Mouse (Mus musculus) CD4-positive, CD25-positive, alpha-beta regulatory T cell, adult 4 months (primary cell): ENCODE results near the gene Id3. TPM values are rescaled to one million over a fixed set of nuclear protein-coding genes. Genes with fewer than 3 reads are reported as not detected.
A peak's percentile ranks its signal among the peaks of the same experiment; 100 is the strongest.

Experiments
- ATAC-seq: one replicate; pipeline ENCODE4 v1.8.0; 2017
- polyA plus RNA-seq, 2 experiments: library from polyadenylated mRNA; unstranded; fragments of 100-300 nt; shearing (Covaris generic); gene quantifications; one replicate each; pipeline ENCODE4 v1.2.1; 2017

Gene Id3
- polyA plus RNA-seq, 2 experiments from 2014 or later: 388 to 433 TPM

- ATAC-seq: peak; percentile 65
These were observed 4.3 kb downstream of the Id3 start for GRCm38 (mm10) chr4:136147436-136148135.

GRCm38 (mm10) chr4:136148342-136149044 is 5.2 kb downstream of the Id3 start:
- no peak for ATAC-seq

DNA sequence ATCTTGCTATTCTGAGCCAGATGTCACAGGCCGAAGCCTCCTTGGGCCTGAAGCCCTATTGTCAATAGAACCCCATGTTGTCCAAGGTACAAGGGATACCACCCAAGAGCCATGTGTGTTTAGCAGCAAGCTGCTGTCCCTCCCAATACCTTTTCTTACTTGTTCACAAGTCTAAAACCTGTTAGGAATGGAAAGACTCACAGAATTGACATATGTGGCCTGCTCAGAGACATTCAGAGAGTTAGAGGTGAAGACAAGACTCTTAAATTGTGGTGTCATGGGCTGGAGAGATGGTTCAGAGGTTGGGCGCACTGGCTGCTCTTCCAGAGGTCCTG is 5.7 kb downstream of the Id3 start:
- ATAC-seq: no peak

DNA sequence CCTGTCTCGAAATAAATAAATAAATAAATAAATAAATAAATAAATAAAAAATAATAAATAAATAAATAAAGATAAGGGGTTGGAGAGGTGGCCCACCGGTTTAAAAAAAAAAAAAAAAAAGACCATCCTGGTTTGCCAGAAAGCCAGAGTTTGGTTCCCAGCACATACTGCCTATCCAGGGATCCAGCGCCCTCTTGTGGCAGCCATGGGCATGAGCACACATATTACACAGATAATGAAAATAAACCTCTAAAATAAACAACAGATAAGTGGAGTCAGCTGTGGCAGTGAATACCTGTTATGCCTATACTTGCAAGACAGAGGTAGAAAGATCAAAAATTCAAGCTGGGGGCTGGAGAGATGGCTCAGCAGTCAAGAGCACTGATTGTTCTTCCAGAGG is 6.4 kb downstream of the Id3 start:
- ATAC-seq: no peak

DNA sequence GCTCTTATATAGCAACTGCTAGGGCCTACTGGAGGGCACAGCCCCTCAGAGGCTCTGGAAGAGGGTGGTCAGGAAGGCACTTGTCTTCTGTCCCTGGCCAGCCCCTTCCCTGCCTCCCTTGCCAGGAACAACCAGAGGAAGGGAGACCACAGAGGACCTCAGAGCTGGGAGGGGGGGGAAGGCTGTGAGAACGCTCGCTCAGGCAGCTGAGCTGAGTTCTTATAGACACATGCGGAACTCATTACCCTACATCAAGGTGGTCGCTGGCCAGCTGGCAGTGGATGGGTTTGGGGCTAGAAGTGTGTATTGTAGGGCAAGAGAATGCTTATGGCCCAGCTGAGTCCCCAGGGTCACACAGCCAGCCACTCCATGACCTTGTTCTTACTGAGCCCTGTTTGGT is 7.3 kb downstream of the Id3 start:
- ATAC-seq: no peak

- no peak for ATAC-seq
These were observed 9.5 kb downstream of the Id3 start for GRCm38 (mm10) chr4:136152821-136153220.

GRCm38 (mm10) chr4:136154462-136154861 is 11.2 kb downstream of the Id3 start:
- ATAC-seq: no peak

DNA sequence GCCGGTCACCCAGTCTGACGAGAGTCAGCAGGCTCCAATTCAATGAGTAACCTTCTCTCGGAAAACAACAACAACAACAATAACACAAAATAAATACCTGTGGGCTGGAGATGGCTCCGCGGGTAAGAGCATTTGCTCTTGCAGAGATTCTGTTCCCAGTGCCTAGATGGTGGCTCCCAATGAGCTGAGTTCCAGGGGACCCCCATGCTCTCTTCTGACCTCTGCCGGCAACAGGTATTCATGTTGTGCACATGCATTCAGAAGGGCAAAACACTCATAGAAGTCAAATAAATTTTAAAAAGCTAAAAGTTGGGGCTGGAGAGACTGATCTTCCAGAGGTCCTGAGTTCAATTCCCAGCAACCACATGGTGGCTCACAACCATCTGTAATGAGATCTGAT is 15.2 kb downstream of the Id3 start:
- no peak for ATAC-seq

DNA sequence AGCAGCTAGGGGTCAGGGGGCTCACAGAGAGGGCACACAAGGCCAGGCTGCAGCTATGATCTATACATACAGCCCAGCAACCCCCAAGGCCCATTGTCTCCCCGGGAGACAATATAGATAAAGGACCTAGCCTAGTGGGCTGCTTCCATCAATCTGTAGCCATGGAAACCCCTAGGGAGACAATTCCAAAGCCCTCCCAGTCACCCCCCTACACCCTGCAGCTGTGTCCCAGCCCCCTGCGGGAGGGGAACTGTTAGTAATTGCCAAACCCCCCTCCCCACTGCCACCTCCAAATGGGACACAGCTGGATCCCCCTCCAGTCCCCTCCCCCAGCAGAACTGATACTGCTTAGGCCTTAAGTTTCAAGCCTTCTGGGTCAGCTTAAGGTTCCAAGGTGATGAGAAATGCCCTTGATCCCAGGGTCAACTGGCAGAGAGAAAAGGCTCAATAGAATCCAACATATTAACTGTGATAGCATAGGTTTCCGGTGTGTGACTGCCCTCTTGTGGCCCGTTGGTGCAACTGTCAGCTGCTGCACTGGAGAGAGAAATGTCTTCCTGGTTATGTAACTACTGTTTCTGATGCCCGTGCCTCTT is 16.6 kb downstream of the Id3 start:
- ATAC-seq: peak; percentile 87

DNA sequence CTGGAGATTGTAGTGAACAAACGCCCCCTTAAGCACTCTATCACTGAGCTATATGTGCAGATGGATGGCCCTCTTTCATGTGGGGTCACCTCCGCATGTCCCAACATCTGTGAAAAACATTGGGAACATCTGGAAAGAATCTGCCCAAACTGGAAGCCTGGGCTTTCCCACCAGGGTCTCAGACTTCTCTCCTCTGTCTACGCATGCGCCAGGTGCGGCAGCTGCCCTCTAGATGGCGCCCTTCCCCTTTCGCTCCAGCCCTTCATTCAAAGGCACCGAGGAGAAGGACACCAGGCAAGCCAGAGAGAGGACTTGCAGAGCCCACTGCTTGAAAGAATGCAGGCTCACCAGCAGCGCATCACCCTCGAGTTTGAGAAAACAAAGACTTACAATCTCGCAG is 20.2 kb downstream of the Id3 start:
- ATAC-seq: peak; percentile 75

DNA sequence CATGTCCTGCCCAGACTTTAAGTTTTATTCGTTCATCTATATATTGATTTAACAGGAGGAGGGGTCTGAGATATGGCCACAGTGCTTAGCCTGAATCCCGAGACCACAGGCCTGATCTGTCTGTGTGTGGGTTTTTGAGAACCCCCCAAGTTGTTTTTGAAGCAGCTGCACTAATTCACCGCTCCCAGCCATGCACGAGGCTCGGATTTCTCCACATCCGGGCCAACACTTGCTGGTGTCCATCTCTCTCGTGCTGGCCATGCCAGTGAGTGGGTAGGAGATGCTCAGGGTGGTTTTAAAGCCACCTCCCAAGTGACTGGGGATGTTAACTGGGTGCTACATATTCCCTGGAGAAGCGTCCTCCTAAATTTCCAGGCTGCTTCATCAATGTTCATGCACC is 21.7 kb downstream of the Id3 start:
- no peak for ATAC-seq

DNA sequence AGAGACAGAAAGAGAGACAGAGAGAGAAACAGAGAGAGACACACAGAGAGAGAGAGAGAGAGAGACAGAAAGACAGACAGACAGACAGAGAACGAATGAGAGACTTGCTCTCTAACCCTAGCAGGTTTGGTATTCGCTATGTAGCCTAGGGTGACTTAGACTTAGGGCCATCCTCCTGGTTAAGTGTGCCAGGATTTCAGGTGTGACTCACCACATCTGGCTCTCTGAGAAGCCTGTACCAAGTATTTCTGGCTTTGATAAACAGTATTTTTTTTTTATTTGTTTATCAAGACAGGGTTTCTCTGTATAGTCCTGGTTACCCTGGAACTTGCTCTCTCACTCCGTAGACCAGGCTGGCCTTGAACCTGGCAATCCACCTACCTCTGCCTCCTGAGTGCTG is 24.4 kb downstream of the Id3 start:
- no peak for ATAC-seq

DNA sequence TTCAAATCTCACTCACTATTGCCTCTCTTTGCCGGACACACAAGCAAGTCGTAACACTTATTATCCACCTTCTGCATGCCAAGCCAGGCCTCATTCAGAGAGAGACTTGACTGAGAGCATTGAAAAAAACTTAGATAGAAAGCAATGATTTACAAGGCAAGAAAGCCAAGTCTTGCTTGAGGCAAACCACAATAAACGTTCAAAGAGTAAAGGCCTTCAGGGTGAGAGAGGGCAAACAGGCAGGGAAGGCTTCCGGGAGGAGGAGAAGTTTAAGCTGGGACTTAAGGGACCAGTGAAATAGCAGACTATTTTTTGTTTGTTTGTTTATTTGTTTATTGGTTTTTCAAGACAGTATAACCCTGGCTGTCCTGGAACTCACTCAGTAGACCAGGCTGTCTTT is 27.1 kb downstream of the Id3 start:
- ATAC-seq: no peak

GRCm38 (mm10) chr4:136171455-136171854 is 28.2 kb downstream of the Id3 start:
- ATAC-seq: peak; percentile 9

DNA sequence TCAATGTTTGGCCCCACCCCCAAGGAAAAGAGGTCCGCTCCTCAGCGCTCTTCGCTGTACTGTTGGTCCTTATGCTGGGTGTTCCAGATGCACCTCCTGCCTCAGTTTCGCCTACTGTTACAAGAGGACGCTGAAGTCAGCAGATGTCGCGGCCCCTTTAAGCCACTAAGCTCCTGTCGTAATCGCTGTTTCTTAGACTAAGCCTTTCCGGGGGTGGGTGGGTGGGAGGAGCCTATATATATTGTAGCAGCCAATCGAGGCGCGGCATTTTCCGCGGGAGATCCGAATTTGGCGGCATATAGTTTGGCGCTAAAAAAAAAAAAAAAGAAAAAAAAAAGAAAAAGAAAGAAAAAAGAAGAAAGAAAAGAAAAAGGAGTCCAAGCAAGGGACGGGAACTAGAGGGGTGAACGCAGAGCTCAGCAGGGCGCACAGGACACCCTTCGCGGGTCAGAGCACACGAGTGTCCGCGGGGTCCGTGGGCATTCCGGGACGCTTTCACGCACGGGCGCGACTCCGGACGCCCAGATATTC is 28.8 kb downstream of the Id3 start, which contains the start of gene E2f2:
TSS of gene E2f2 (plus strand) at position 384 of the 531 bp plus-strand sequence.
- ATAC-seq: peak; percentile 86

DNA sequence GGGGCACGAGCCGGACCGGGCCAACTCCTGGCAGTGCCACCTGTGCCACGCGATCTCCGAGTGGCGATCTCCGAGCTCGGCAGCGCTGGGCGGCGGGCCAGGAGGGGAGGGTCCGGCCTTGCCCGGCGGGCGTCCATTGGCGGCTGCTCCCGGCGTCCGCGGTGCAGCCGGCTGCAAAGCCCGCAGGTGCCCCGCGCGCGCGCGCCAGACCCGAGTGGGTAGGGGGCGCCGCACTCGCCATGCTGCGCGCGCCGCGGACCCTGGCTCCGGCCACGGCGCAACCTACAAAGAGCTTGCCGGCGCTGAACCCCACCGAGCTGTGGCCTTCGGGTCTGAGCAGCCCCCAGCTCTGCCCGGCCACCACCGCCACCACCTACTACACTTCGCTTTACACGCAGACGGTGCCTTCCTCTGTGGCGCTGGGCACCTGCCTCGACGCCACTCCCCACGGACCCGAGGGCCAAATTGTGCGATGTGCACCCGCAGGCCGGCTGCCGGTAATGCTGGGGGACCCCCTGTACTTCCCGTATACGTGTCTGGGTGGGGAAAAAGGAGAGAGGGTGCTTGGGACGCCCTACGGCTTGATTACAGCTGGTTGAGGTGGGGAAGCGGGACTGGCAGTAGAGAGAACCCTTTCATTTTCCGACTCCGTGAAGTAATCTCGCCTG is 29.4 kb downstream of the Id3 start:
- no peak for ATAC-seq

DNA sequence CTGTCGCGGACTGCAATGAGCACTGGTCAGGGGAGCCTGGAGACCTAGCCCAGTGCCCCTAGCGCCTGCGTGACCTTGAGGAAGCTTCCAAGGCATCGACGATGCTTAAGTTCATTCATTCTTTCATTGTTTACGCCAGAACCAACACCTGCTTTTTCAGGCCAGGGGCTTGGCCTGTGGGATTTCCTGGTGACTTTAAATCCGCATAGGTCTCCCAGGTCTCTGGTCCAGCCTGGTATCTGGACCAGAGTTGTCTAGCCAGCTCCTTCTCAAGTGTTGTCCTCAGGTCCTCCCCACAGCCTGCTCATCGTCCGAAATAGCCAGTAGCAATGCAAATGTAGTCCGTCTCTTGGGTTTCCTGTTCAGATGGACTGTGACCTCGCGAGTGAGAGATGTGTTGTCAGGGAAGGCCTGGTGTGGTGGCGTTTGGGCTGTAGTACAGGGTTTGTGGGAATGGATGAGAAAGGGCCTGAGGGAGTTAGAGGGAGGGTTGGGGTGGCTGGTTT is 30.0 kb downstream of the Id3 start:
- no peak for ATAC-seq

DNA sequence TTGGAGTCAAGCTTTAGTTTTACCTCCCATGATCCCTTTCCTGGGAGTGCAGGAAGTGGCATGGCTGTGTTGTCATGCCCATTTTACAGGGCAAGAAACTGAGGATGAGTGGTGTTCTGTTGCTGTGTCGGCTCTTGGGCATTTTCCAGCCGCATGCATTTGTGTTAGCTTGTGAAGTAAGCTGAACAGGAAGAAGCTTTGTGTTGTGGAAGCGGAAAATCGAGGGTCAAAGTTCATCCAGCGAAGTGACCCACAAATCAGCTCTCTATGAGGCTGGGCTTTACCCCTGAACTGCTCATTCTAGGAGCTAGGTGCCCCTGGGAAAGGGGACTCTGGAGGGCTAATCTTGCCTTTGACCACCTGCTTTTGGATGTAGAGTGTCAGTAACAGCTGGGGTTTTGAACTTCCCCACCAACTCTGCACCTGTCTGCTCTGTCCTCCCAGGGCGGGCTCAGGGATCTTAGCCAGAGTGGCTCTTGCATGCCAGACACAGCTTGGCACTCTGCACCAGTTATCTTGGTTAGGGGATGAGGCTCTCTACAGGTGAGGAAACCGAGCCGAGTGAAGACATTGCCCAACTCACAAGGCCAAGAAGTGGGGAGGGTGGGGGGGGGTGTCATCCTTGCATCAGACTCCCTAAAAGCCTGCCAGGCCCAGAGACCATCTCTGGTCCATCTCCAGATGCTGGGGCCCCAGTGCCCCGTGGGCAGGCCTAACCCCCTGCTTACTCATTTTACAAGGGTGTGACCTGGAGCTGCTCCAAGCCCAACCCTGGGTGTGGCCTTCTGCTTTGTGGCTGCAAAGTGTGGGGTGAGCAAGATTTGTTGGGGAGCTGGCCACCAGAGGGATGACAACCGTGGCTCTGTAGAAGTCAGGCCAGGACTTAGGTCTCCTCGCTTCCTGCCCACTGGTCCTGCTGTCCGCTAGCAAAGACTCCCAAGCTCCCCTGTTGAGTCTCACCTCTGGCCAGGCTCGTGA is 31.2 kb downstream of the Id3 start:
- ATAC-seq: no peak

GRCm38 (mm10) chr4:136176022-136176552 is 32.8 kb downstream of the Id3 start:
- no peak for ATAC-seq

DNA sequence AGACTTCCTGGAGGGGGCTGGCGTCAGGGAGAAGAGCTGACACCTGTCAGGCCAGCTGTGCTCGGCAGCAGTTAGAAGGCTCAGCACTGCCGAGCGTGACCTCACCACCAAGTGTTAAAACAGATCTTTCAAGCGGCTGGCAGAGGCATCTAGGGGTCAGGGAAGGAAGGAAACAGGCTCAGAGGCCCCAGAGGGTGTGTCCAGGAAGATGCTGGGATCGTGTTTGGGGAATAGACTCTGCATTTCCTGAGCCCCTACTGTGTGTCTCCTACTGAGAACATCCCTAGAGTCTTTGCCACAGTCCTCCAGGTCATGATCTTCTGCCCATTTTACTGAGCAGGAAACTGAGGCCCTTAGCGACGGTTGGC is 33.9 kb downstream of the Id3 start:
- ATAC-seq: no peak

DNA sequence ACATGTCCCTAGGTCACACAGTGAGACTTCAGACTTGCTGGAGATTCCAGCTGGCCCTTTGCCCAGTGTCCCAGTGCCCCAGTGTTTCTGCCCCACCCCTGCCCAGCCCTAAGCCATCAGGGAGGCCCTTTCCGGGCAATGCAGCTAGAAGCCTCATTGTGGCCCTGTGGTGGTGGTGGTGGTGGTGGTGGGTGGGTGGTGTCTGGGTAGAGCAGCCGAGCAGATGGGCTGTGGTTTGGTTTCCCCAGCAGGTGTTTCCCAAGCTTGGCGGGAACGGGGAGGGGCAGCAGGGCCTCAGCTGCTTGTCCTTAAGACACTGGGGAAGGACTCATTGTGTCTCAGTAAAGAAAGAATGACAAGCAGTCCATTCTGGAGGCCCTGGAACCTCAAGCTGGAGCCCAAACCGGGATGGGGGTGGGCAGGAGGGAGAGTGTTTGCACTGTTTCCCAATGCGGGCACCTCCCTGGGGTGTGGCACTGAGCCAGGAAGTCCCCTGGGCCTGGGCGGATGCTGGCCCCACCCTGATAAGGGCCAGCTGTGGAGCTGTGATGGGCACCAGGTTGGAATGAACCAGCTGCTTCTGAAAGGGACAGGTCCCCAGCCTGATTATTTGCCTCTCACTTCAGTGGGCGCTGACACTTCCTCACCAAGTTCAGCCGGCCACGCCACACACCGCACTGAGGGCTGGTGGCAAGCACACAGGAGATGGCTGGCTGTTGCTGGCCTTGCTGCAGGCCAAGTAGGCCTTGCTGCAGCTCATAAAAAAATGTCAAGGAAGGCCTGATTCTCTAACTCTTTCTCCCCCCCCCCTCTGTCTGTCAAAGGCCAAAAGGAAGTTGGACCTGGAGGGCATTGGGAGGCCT is 34.5 kb downstream of the Id3 start:
- ATAC-seq: peak; percentile 15
